Mouse (Mus musculus) neutrophil, adult 5-6 weeks (primary cell): ENCODE results near the gene Pkn1. TPM values are rescaled to one million over a fixed set of nuclear protein-coding genes. Genes with fewer than 3 reads are reported as not detected.

Source experiments
- ATAC-seq: fragments of 151-379, 151-347 bp; 2 replicates; pipeline ENCODE4 v1.8.0; 2017; ENCODE audit warnings: mild to moderate bottlenecking, moderate TSS enrichment; ENCODE audit not compliant: insufficient number of reproducible peaks, poor library complexity, low FRiP score, severe bottlenecking; ENCODE audit errors: extremely low read depth
- total RNA-seq: library from RNA; stranded (forward); fragments of 200-1000 nt; gene quantifications from 2 replicates; pipeline ENCODE4 v1.2.3, GENCODE M21; 2017

Gene Pkn1
- total RNA-seq, 1 experiment from 2014 or later, result 387 TPM

GRCm38 (mm10) chr8:83622389-83622989 lies 76.5 kb downstream of the Pkn1 start:
- peak; percentile 90 for ATAC-seq

- no peak for ATAC-seq
These were observed 77.1 kb downstream of the Pkn1 start for GRCm38 (mm10) chr8:83621691-83622388.

DNA sequence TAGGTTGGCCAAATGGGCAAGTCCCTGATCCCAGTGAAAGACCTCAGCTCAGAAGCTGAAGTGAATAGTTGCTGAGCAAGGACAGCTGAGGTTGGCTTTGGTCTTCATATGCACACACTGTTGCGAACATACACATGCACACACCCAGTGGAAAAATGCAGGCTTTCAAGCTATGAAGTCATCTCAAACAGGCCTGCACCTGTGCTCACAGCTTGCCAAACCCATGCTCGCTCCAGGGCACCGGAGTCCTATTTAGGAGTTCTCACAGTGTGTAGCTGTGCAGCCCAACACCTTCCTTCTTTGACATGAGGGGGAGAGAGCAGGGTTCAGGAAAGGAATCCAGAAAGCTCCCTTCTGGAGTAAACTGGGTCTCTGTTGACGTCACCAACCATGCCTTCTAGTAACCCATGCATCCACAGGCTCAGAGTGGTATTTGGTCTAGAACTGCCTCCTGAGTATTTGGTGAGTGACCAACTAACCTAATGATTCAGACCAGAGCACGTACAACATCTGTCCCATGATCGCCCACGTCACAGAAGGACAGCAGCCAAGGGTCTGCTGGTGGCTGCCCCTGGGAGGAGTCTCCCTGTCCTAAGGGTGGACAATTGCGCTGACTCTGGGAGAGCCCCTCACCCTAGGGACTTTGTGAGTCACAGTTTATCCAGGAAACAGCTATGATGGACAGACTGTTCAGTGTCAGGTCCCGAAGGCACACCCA lies 79.3 kb downstream of the Pkn1 start:
- no peak for ATAC-seq

GRCm38 (mm10) chr8:83618566-83618965 lies 80.4 kb downstream of the Pkn1 start:
- no peak for ATAC-seq

DNA sequence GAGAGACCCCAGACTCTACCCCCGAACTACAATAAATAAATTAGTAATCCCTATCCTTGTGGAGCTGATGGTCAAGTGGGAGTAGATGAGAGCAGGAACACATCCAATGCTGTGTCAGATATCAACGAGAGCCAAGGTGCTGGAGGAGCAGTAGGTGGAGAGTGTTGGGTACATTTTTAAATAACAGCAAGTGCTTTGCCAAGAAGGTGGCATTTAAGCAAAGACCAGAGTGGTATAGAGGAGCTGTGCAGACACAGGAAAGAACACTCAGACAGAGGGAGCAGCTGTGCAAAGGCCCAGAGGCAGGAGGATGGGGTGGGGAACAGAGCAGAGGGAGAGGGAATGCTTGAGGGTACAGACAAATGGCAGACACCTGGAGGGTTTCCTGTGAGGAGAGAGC lies 81.9 kb downstream of the Pkn1 start:
- no peak for ATAC-seq

GRCm38 (mm10) chr8:83616625-83617024 lies 82.4 kb downstream of the Pkn1 start:
- no peak for ATAC-seq

Other genes with a start within 250 kb of the Pkn1 start
- 18.7 and 20.5 TPM in 2 replicates for gene Scoc, start 240.8 kb downstream of the Pkn1 start, total RNA-seq
- not detected in 2 replicates for gene Olfr370, start 163.4 kb downstream of the Pkn1 start, total RNA-seq
- 89.4 and 91.9 TPM in 2 replicates for gene Ndufb7, start 132.5 kb downstream of the Pkn1 start, total RNA-seq
- gene Tecr, start 91.2 kb downstream of the Pkn1 start, total RNA-seq, result 114 and 122 TPM in 2 replicates
- 42.1 and 42.7 TPM in 2 replicates for gene Dnajb1, start 91.0 kb downstream of the Pkn1 start, total RNA-seq
- gene Gipc1, start 46.5 kb downstream of the Pkn1 start, total RNA-seq, result 7.4 and 9.8 TPM in 2 replicates
- 7.2 and 10.8 TPM in 2 replicates for gene Ptger1, start 32.5 kb downstream of the Pkn1 start, total RNA-seq
- 47.5 and 56.8 TPM in 2 replicates for gene Ddx39, start 16.0 kb upstream of the Pkn1 start, total RNA-seq
- gene Adgre5, start 42.1 kb upstream of the Pkn1 start, total RNA-seq, result 1,105 and 1,130 TPM in 2 replicates
- 2.8 and 5.5 TPM in 2 replicates for gene Adgrl1, start 200.9 kb upstream of the Pkn1 start, total RNA-seq